Mouse (Mus musculus) small intestine, adult 2 months (tissue): ENCODE data around the gene Cadps. TPM values are rescaled to one million over a fixed set of nuclear protein-coding genes. Genes with fewer than 3 reads are reported as not detected.

Experiments
- H3K27ac ChIP-seq: fragments of 200-500 bp; 2 replicates; pipeline ENCODE4 v1.5.1; 2012; ENCODE audit warnings: low read depth, low read length, control low read depth, inconsistent platforms; ENCODE audit not compliant: insufficient read depth
- H3K27me3 ChIP-seq: fragments of 200-500 bp; 2 replicates; pipeline ENCODE4 v1.6.1; 2012; ENCODE audit warnings: mild to moderate bottlenecking, moderate library complexity, low read length, inconsistent platforms; ENCODE audit not compliant: control insufficient read depth, insufficient read depth
- H3K36me3 ChIP-seq: fragments of 200-500 bp; 2 replicates; pipeline ENCODE4 v1.6.1; 2012; ENCODE audit warnings: mild to moderate bottlenecking, low read length, control low read depth, inconsistent platforms; ENCODE audit not compliant: control insufficient read depth, insufficient read depth
- H3K4me1 ChIP-seq: fragments of 200-500 bp; 2 replicates; pipeline ENCODE4 v1.6.1; 2012; ENCODE audit warnings: low read length, inconsistent platforms, mixed read lengths; ENCODE audit not compliant: control insufficient read depth, insufficient read depth, insufficient read length
- H3K4me3 ChIP-seq: fragments of 200-500 bp; 2 replicates; pipeline ENCODE4 v1.5.1; 2012; ENCODE audit warnings: low read depth, mild to moderate bottlenecking, control low read depth, inconsistent platforms, low read length, moderate library complexity
- CTCF ChIP-seq: fragments of 200-500 bp; IDR thresholded peaks from 2 replicates; pipeline ENCODE4 v1.5.1; 2012; ENCODE audit warnings: low read depth, mild to moderate bottlenecking, control low read depth, inconsistent platforms, low read length, moderate library complexity, mixed read lengths; ENCODE audit not compliant: insufficient replicate concordance, insufficient read length; ENCODE audit errors: extremely low read depth
- POLR2A ChIP-seq: fragments of 200-500 bp; IDR thresholded peaks from 2 replicates; pipeline ENCODE4 v1.6.1; 2012; ENCODE audit warnings: low read depth, mild to moderate bottlenecking, control low read depth, inconsistent platforms, low read length, moderate library complexity
- WGBS: fragments of 180-500 bp; shearing (Covaris S2); methylation state at CpG from one replicate; pipeline ENCODE4 v1.1.7; 2018; 5-methylcytosine and 5-hydroxymethylcytosine counted together
- polyA plus RNA-seq: library from polyadenylated mRNA; depleted of rRNA; stranded (reverse); fragments of >200 nt; gene quantifications from 2 replicates; pipeline ENCODE4 v1.2.3, GENCODE M21; 2012

Cadps gene
- polyA plus RNA-seq, 1 experiment = 0.41 TPM

GRCm38 (mm10) chr14:12690201-12690600, 132.7 kb downstream of the Cadps start:
- no peaks in the 10 kb centered on the region for H3K4me1 ChIP-seq
- TF ChIP-seq CTCF (no peak), POLR2A (no peak)
- no peaks in the 10 kb centered on the region for H3K27me3 ChIP-seq
- no peak overlapping the region for H3K4me3 ChIP-seq
- no peak overlapping the region for H3K27ac ChIP-seq
- WGBS = 45% methylated on average over 1 of the region's 1 CpGs
- H3K36me3 ChIP-seq = no peaks in the 10 kb centered on the region

GRCm38 (mm10) chr14:12685015-12685414, 137.9 kb downstream of the Cadps start:
- H3K27me3 ChIP-seq = no peaks in the 10 kb centered on the region
- H3K36me3 ChIP-seq = no peaks in the 10 kb centered on the region
- H3K4me3 ChIP-seq = no peak overlapping the region
- H3K4me1 ChIP-seq = no peaks in the 10 kb centered on the region
- H3K27ac ChIP-seq = no peak overlapping the region
- no peak for TF ChIP-seq CTCF
- TF ChIP-seq POLR2A = no peak
- WGBS = 77% methylated on average over 3 of the region's 3 CpGs

GRCm38 (mm10) chr14:12680819-12681638, 141.8 kb downstream of the Cadps start:
- Histone ChIP-seq H3K4me1 (no peaks in the 10 kb centered on the region), H3K4me3 (no peak overlapping the region), H3K27ac (no peak overlapping the region), H3K36me3 (no peaks in the 10 kb centered on the region), H3K27me3 (no peaks in the 10 kb centered on the region)
- WGBS = 42% methylated on average over 3 of the region's 3 CpGs
- no peak for TF ChIP-seq CTCF

- H3K4me3 ChIP-seq = no peak overlapping the region
- no peaks in the 10 kb centered on the region for H3K36me3 ChIP-seq
- H3K27me3 ChIP-seq = no peaks in the 10 kb centered on the region
- 72% methylated on average over 2 of the region's 2 CpGs for WGBS
- no peaks in the 10 kb centered on the region for H3K4me1 ChIP-seq
- TF ChIP-seq POLR2A (no peak), CTCF (no peak)
- no peak overlapping the region for H3K27ac ChIP-seq
Measured at GRCm38 (mm10) chr14:12661430-12661829, 161.4 kb downstream of the Cadps start.

- H3K27ac ChIP-seq = no peak overlapping the region
- no peaks in the 10 kb centered on the region for H3K4me1 ChIP-seq
- H3K4me3 ChIP-seq = no peak overlapping the region
- TF ChIP-seq CTCF (no peak), POLR2A (no peak)
- 59% methylated on average over 4 of the region's 4 CpGs for WGBS
- H3K36me3 ChIP-seq = no peaks in the 10 kb centered on the region
- no peaks in the 10 kb centered on the region for H3K27me3 ChIP-seq
Measured at GRCm38 (mm10) chr14:12657351-12657750, 165.5 kb downstream of the Cadps start.

- TF ChIP-seq POLR2A = no peak
- TF ChIP-seq CTCF = no peak
- H3K27ac ChIP-seq = no peak overlapping the region
- WGBS = 76% methylated on average over 6 of the region's 6 CpGs
- no peaks in the 10 kb centered on the region for H3K36me3 ChIP-seq
- no peak overlapping the region for H3K4me3 ChIP-seq
- no peaks in the 10 kb centered on the region for H3K27me3 ChIP-seq
- H3K4me1 ChIP-seq = no peaks in the 10 kb centered on the region
Measured at GRCm38 (mm10) chr14:12642868-12643512, 179.9 kb downstream of the Cadps start.

- TF ChIP-seq CTCF (no peak), POLR2A (no peak)
- Histone ChIP-seq H3K4me1 (no peaks in the 10 kb centered on the region), H3K4me3 (no peak overlapping the region), H3K27me3 (no peaks in the 10 kb centered on the region), H3K36me3 (no peaks in the 10 kb centered on the region), H3K27ac (no peak overlapping the region)
- 80% methylated on average over 2 of the region's 2 CpGs for WGBS
Measured at GRCm38 (mm10) chr14:12638762-12639161, 184.1 kb downstream of the Cadps start.
